Mouse (Mus musculus): ENCODE data around the gene Itgb1bp1.

DNA sequence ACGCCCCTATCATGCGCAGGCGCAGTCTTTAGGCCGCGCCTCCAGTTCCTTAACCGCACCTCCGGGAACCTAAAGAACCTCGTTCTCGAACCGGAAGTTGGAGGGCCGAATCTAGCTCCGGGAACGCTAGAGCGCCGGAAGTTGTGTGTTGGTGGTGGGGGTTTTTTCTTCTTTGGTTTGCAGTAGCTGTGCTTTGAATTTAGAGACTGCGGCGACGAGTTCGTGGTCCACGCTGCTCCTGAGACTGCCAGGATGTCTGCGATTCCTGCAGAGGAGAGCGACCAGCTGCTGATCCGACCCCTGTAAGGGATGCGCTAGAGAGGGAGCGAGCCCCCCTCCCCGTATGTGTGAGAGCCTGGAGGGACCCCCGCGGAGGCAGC is at the start of gene Itgb1bp1:
- TF ChIP-seq CTCF (conservative IDR thresholded peaks at IDR 0.05; ENCODE audit: low read length), result no peak
- TF ChIP-seq NANOG (IDR thresholded peaks at IDR 0.05; ENCODE audit: borderline replicate concordance, low read length), result no peak
- no peak for TF ChIP-seq POU5F1 (IDR thresholded peaks at IDR 0.05; ENCODE audit: borderline replicate concordance, low read length)
